Mouse (Mus musculus) kidney, postnatal 14 days (tissue): ENCODE measurements around the gene Pax5.

ENCODE experiments used
- DNase-seq: peaks from one replicate; pipeline ENCODE4 v3.0.0; 2022; ENCODE audit warnings: mixed read lengths

The Pax5 gene

DNA sequence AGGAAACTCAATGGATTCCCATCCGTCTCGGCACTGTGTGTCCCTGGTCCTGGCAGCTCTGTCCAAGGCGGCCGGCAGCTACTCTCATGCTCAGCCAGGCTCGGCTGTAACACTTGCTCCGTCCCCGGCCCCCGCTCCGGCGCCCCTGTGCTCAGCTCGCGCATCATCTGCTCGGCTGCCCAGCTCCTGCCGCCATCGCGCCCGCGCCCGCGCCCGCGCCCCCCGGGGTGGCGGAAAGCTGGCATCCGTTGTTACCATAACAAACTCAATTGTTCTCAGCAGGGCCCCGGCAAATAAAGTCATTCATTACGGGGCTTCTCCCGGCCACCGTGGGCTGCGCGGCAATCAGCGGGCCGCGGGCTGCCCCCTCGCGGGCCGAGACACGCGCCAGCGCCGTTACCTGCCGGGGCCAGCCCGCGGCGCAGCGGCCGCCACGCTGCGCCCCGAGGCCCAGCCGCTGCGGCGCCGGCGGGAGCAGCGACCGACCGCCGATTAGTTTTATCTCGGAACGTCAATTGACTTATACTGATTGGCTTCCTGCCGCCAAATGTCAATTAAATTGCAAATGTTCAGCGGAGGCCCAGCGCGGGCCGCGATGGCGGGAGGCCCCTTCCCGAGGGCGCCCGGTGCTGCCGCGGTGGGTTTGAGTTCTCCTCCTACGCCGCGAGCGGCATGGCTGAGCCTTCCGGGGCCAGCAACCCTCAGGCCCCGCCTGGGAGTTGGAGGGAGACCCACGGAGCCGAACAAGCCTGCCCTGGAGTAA, 46.1 kb downstream of the Pax5 start:
- DNase-seq = peak; percentile 14

GRCm38 (mm10) chr4:44663489-44663888, 46.8 kb downstream of the Pax5 start:
- no peak for DNase-seq

DNA sequence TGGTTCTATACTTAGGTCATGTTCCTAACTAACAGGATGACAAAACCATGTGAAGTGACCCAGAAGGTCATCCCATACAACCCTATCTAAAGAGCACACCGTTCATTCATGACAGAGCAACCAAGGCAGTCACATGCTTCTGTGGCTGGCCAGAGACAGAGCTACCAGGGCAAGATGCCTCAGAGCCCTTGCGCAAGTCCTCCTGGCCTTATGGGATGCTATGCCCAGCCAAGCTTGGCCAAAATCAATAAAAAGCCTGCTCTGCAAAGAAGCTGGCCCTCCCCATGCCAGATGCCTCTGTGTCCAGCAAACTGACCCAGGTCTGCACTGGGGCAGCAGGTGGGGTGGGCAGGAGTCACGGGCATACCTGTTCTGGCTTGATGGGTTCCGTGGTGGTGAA, 65.1 kb downstream of the Pax5 start:
- no peak for DNase-seq

GRCm38 (mm10) chr4:44641831-44642587, 68.3 kb downstream of the Pax5 start:
- DNase-seq = no peak

DNA sequence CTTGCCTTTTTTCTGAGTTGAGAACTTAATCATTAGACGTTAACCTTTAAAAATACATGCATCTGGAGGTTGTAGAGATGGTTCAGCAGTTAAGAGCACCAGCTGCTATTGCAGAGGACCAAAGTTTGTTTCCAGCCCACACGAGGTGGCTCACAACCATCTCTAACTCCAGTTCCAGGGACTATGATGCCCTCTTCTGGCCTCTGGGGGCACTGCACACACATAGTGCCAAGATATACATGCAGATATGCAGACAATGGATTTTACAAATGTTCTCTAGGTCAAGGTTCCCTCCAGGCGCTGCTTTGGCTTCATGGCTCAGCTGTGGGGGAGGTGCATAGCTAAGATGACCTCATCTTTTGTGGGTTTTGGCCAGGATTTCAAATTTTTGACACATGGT, 74.7 kb downstream of the Pax5 start:
- no peak for DNase-seq

GRCm38 (mm10) chr4:44633694-44634524, 76.4 kb downstream of the Pax5 start:
- peak; percentile 14 for DNase-seq

- no peak for DNase-seq
Observed at GRCm38 (mm10) chr4:44630059-44630458, 80.2 kb downstream of the Pax5 start.

DNA sequence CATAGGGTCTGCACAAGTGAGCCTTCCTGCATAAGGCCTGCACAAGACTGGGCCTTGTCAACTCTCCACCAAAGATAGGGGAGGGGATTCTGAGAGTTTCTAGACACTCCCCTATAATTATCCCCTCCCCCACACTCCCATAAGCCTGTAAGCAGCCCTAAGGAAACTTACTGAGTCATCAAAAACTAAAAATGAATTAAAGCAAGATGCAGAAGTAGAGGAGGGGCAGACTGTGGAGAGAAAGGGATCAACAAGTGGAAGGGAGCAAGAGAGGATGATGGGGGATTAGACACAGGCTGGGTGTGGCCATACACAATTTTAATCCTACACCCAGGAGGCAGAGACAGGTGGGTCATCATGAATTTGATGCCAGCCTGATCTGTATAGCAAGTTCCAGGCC, 82.4 kb downstream of the Pax5 start:
- no peak for DNase-seq

DNA sequence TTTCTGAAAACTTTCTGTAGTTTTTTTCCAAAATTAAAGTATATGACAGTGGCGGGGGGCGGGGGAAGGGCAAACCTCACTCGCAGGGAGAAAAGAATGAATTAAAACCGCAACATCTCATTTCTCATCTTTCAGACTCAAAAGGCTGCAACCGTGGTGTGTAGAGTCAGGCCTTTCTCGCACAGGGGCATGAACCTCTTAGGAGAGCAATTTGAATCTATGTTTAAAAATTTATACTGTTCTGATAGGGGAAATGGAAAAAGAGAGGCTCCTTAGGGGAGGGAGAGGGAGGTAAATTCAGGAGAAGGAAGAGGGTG, 85.2 kb downstream of the Pax5 start:
- DNase-seq = no peak

- no peak for DNase-seq
Observed at GRCm38 (mm10) chr4:44624232-44625107, 85.8 kb downstream of the Pax5 start.

DNA sequence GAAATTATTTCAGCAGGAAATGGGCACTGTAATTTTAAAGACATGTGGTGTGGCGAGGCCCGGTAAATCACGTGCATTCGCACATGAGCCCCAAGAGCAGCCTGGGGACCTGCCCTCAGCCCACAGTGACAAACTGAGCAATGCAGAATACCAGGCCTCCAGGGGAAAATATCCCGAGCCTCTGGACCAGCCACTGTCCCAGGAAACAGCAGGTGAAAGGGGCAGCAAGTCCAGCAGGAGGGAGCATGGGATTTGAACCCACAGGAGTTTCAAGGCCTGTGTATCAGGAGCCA, 86.9 kb downstream of the Pax5 start:
- no peak for DNase-seq

GRCm38 (mm10) chr4:44622682-44623434, 87.4 kb downstream of the Pax5 start:
- DNase-seq = no peak

- DNase-seq = no peak
Observed at GRCm38 (mm10) chr4:44620241-44620640, 90.0 kb downstream of the Pax5 start.

- DNase-seq = no peak
Observed at GRCm38 (mm10) chr4:44614066-44614667, 96.1 kb downstream of the Pax5 start.

GRCm38 (mm10) chr4:44612392-44612791, 97.9 kb downstream of the Pax5 start:
- no peak for DNase-seq

DNA sequence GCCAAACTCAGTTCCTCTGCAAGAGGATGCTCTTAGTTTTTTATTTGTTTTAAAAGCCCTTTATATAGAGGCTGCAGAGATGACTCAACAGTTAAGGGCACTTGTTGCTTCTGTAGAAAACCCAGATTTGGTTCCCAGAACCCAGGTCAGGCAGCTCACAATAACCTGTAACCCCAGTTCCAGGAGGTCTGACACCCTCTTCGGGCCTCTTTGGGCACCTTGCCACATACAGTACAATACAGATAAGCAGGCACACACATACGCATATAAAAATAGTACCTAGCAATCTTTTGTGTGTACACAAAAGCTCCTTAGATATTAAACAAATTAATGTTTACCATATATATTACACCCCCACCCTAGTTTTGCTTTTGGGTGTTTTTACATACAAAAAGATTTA, 104.8 kb downstream of the Pax5 start:
- no peak for DNase-seq

- peak; percentile 63 for DNase-seq
Observed at GRCm38 (mm10) chr4:44602257-44602801, 108.0 kb downstream of the Pax5 start.

- DNase-seq = peak; percentile 40
Observed at GRCm38 (mm10) chr4:44601370-44601769, 108.9 kb downstream of the Pax5 start.

- DNase-seq = peak; percentile 8
Observed at GRCm38 (mm10) chr4:44600875-44601274, 109.4 kb downstream of the Pax5 start.

GRCm38 (mm10) chr4:44597965-44598364, 112.3 kb downstream of the Pax5 start:
- DNase-seq = no peak

GRCm38 (mm10) chr4:44593091-44593490, 117.2 kb downstream of the Pax5 start:
- no peak for DNase-seq
